In genomic region chr11:57239758-57240157, GRCm38 (mm10) we compare ENCODE assay signal across 24 mouse cellular contexts.
DNase-seq lines count a peak whose midpoint lies in the region; ATAC-seq and TF ChIP-seq lines count a peak whose summit lies in the region.
"Had no signal": no experiment of that assay in that cellular context is flagged by ENCODE, and none has a peak within 500 bp of the region (broad histone marks: within the 10 kb centered on the region; RNA-seq: fewer than 3 reads in every experiment).

No protein-coding gene starts in this region.

- peaks cover 25% of the 10 kb centered on the region for H3K36me3 ChIP-seq in forebrain, postnatal 0 days (ENCODE audit: insufficient read depth)
- H3K36me3 ChIP-seq in forebrain, embryonic 13.5 days (ENCODE audit: poor library complexity, severe bottlenecking) = no peaks in the 10 kb centered on the region
- H3K36me3 ChIP-seq in neural tube, embryonic 15.5 days = peaks cover 22% of the 10 kb centered on the region
- H3K36me3 ChIP-seq: G1E; hindbrain, embryonic 13.5 days; limb, embryonic 15.5 days; liver, embryonic 15.5 days; midbrain, embryonic 12.5 days had no signal

- H3K9me3 ChIP-seq in forebrain, postnatal 0 days (ENCODE audit: low read length) = no peaks in the 10 kb centered on the region
- H3K9me3 ChIP-seq in forebrain, embryonic 13.5 days (replicated peaks) = no peaks in the 10 kb centered on the region
- H3K9me3 ChIP-seq in neural tube, embryonic 15.5 days (replicated peaks) = no peaks in the 10 kb centered on the region
- H3K9me3 ChIP-seq: hindbrain, embryonic 13.5 days; limb, embryonic 15.5 days; liver, embryonic 15.5 days; midbrain, embryonic 12.5 days had no signal

- no peak for DNase-seq in forebrain, postnatal 0 days
- DNase-seq in neural tube, embryonic 10.5 days (ENCODE audit: extremely low spot score, low spot score) = peak; percentile 49
- peak; percentile 12 for DNase-seq in forelimb bud, embryonic 11.5 days (ENCODE audit: low read depth, low spot score)
- no peak for DNase-seq in testis, postnatal 10 days (ENCODE audit: low spot score)
- no peak for DNase-seq in kidney, adult 9 months
- no peak for DNase-seq in adrenal gland, postnatal 25 days
- DNase-seq: adrenal gland, postnatal 36 days; cerebellum, adult 9-10 months; gastrocnemius, postnatal 25 days; heart, adult 2 months; right cerebral cortex, adult 18-20 months; thymus, postnatal 25 days had no signal

- 30% methylated on average over 3 of the region's 3 CpGs for WGBS in forebrain, postnatal 0 days
- WGBS in forebrain, embryonic 13.5 days = 42% methylated on average over 3 of the region's 3 CpGs
- WGBS in neural tube, embryonic 15.5 days = 11% methylated on average over 3 of the region's 3 CpGs

- H3K4me2 ChIP-seq in forebrain, postnatal 0 days (ENCODE audit: low read depth) = no peak overlapping the region
- H3K4me2 ChIP-seq in forebrain, embryonic 13.5 days = no peak overlapping the region
- H3K4me2 ChIP-seq in neural tube, embryonic 15.5 days = no peak overlapping the region
- H3K4me2 ChIP-seq: hindbrain, embryonic 13.5 days; limb, embryonic 15.5 days; liver, embryonic 15.5 days; midbrain, embryonic 12.5 days had no signal

- no peaks in the 10 kb centered on the region for H3K27me3 ChIP-seq in forebrain, postnatal 0 days (ENCODE audit: insufficient read depth, low read length)
- H3K27me3 ChIP-seq in forebrain, embryonic 13.5 days = no peaks in the 10 kb centered on the region
- H3K27me3 ChIP-seq in neural tube, embryonic 15.5 days (replicated peaks) = no peaks in the 10 kb centered on the region
- H3K27me3 ChIP-seq: hindbrain, embryonic 13.5 days; limb, embryonic 15.5 days; liver, embryonic 15.5 days; midbrain, embryonic 12.5 days had no signal

- H3K4me3 ChIP-seq in forebrain, postnatal 0 days (ENCODE audit: low read depth, low read length) = no peak overlapping the region
- no peak overlapping the region for H3K4me3 ChIP-seq in forebrain, embryonic 13.5 days
- no peak overlapping the region for H3K4me3 ChIP-seq in neural tube, embryonic 15.5 days (replicated peaks)
- H3K4me3 ChIP-seq: heart, adult 2 months; hindbrain, embryonic 13.5 days; limb, embryonic 15.5 days; liver, embryonic 15.5 days; midbrain, embryonic 12.5 days; myocyte had no signal

- no peaks in the 10 kb centered on the region for H3K4me1 ChIP-seq in forebrain, postnatal 0 days (ENCODE audit: insufficient read depth)
- H3K4me1 ChIP-seq in forebrain, embryonic 13.5 days = peaks cover 2% of the 10 kb centered on the region; the same call in 1 of the 2 replicates
- H3K4me1 ChIP-seq in neural tube, embryonic 15.5 days = 0 out of 2 replicates have a peak, but pooled peaks cover 9% of the 10 kb centered on the region
- H3K4me1 ChIP-seq: liver, embryonic 15.5 days had no signal

- H3K9ac ChIP-seq in forebrain, postnatal 0 days = no peak overlapping the region
- no peak overlapping the region for H3K9ac ChIP-seq in forebrain, embryonic 13.5 days
- no peak overlapping the region for H3K9ac ChIP-seq in neural tube, embryonic 15.5 days (replicated peaks)
- H3K9ac ChIP-seq: hindbrain, embryonic 13.5 days; limb, embryonic 15.5 days; liver, embryonic 15.5 days; midbrain, embryonic 12.5 days had no signal

- TF ChIP-seq CTCF in forebrain, postnatal 0 days (IDR thresholded peaks at IDR 0.05; ENCODE audit: low read depth) = no peak

- peak; percentile 62; the same call in 1 of the 2 replicates for ATAC-seq in forebrain, postnatal 0 days
- ATAC-seq in forebrain, embryonic 13.5 days = no peak
- ATAC-seq in neural tube, embryonic 15.5 days (ENCODE audit: low FRiP score) = no peak
- ATAC-seq: CD4-positive, CD25-positive, alpha-beta regulatory T cell, adult 4 months; intestine, embryonic 16.5 days had no signal

- no peak overlapping the region for H3K27ac ChIP-seq in forebrain, postnatal 0 days (ENCODE audit: low read depth, low read length)
- no peak overlapping the region for H3K27ac ChIP-seq in forebrain, embryonic 13.5 days
- no peak overlapping the region for H3K27ac ChIP-seq in neural tube, embryonic 15.5 days (replicated peaks)
- H3K27ac ChIP-seq: heart, adult 2 months; hindbrain, embryonic 13.5 days; kidney, postnatal 0 days; limb, embryonic 15.5 days; liver, embryonic 15.5 days; macrophage; midbrain, embryonic 12.5 days had no signal

Comparison
In these comparisons a context has a peak if more than half of its experiments do, and no peak if none do; other contexts are left out.
1. DNase-seq: peak in neural tube, embryonic 10.5 days (single experiment) and forelimb bud, embryonic 11.5 days (single experiment); none in forebrain, postnatal 0 days (single experiment), testis, postnatal 10 days (single experiment), kidney, adult 9 months (single experiment) and adrenal gland, postnatal 25 days (single experiment).